Mouse (Mus musculus) embryonic facial prominence, embryonic 11.5 days (tissue): Measurements from ENCODE around the gene Pink1. TPM values are rescaled to one million over a fixed set of nuclear protein-coding genes. Genes with fewer than 3 reads are reported as not detected.

Experiments used
- ATAC-seq: fragments of 200-750 bp; cut with Nextera tagmentation; replicated peaks from 2 replicates; pipeline ENCODE4 v1.8.0; 2017; ENCODE audit warnings: low read depth; ENCODE audit not compliant: insufficient number of reproducible peaks, low FRiP score, low TSS enrichment
- DNase-seq: peaks from one replicate; pipeline ENCODE4 v3.0.0-alpha.2; 2015; ENCODE audit warnings: low spot score
- H3K27ac ChIP-seq: fragments of 300-500 bp; sonication (generic); replicated peaks from 2 replicates; pipeline ENCODE4 v1.5.1; 2014; ENCODE audit warnings: mild to moderate bottlenecking, low read depth, low read length, control low read depth
- H3K27me3 ChIP-seq: fragments of 300-500 bp; sonication (generic); 2 replicates; pipeline ENCODE4 v1.6.1; 2014; ENCODE audit warnings: mild to moderate bottlenecking, low read length, moderate library complexity, mixed read lengths; ENCODE audit not compliant: control insufficient read depth, insufficient read depth
- H3K36me3 ChIP-seq: fragments of 300-500 bp; sonication (generic); replicated peaks from 2 replicates; pipeline ENCODE4 v1.6.1; 2014; ENCODE audit warnings: low read depth, mild to moderate bottlenecking, low read length, moderate library complexity, mixed read lengths; ENCODE audit not compliant: control insufficient read depth, insufficient read depth
- H3K4me1 ChIP-seq: fragments of 300-500 bp; sonication (generic); 2 replicates; pipeline ENCODE4 v1.6.1; 2014; ENCODE audit warnings: low read length, mixed read lengths; ENCODE audit not compliant: control insufficient read depth, insufficient read depth
- H3K4me2 ChIP-seq: fragments of 300-500 bp; sonication (generic); 2 replicates; pipeline ENCODE4 v1.6.1; 2014; ENCODE audit warnings: low read depth, mild to moderate bottlenecking, control low read depth, low read length, moderate library complexity
- H3K4me3 ChIP-seq: fragments of 300-500 bp; sonication (generic); 2 replicates; pipeline ENCODE4 v1.5.1; 2014; ENCODE audit warnings: low read depth, low read length, control low read depth
- H3K9ac ChIP-seq: fragments of 300-500 bp; sonication (generic); replicated peaks from 2 replicates; pipeline ENCODE4 v1.6.1; 2014; ENCODE audit warnings: mild to moderate bottlenecking, control low read depth, low read length
- H3K9me3 ChIP-seq: fragments of 300-500 bp; sonication (generic); replicated peaks from 2 replicates; pipeline ENCODE4 v1.6.1; 2016; ENCODE audit warnings: mild to moderate bottlenecking, low read length, inconsistent platforms, mixed read lengths; ENCODE audit not compliant: control insufficient read depth
- WGBS: fragments of 180-500 bp; shearing (Covaris S2); extraction: QIAGEN DNeasy Blood & Tissue Kit; methylation state at CpG from one replicate; pipeline ENCODE4 v1.1.7; 2014; 5-methylcytosine and 5-hydroxymethylcytosine counted together
- polyA plus RNA-seq: library from polyadenylated mRNA; unstranded; fragments of >200 nt; fragmentation: Nextera tagmentation; extraction: Ambion mirVana; gene quantifications from 2 replicates; pipeline ENCODE4 v1.2.1, GENCODE M21; 2014

Gene Pink1
- polyA plus RNA-seq, 1 experiment from 2014 or later, result 17.7 TPM

GRCm38 (mm10) chr4:138319508-138319907, 6.6 kb downstream of the Pink1 start:
- no peak overlapping the region for H3K4me3 ChIP-seq
- no peaks in the 10 kb centered on the region for H3K4me1 ChIP-seq
- H3K27ac ChIP-seq, result no peak overlapping the region
- no peaks in the 10 kb centered on the region; the same call in 1 of the 2 replicates for H3K36me3 ChIP-seq
- H3K9ac ChIP-seq, result no peak overlapping the region
- 40% methylated on average over 10 of the region's 10 CpGs for WGBS
- no peaks in the 10 kb centered on the region for H3K9me3 ChIP-seq
- ATAC-seq (no peak), DNase-seq (peak; percentile 86)
- H3K27me3 ChIP-seq, result no peaks in the 10 kb centered on the region
- H3K4me2 ChIP-seq, result no peak overlapping the region

DNA sequence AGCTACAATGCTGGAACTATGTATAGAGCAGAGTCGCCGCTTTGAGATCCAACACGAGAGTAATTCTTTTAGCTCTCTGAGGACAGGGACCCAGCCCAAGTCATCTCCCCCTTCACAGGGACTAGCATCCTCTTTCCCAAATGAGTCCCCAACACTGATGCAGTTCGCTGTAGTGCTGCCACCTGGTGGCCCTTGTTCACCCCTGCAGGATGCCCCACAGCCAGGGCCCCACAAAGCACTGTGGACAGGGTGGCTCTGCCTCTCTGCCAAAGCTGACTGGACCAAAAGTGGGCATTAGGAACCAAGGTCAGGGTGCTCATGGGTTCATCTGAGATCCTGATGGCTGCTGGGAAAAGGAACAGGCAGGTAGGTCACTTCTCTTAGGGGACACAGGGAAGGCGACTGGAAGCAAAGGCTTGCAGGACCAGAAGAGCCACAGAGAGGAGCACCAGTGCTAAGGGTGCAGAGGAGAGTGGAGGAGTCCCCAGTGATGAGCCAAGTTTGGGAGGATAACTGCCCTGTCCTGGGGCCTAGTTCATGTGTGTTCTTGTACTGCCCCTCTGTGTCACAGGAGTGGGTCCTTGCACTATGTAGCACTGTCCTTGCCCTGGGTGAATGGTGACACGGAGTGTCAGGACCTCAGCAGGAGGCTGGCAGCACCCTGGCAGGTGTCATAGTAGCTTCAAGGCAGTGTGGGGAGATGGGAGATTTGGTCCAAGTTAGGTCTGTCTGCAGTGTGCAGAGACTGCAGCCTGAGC, 7.4 kb downstream of the Pink1 start:
- H3K36me3 ChIP-seq, result no peaks in the 10 kb centered on the region; the same call in 1 of the 2 replicates
- no peak overlapping the region for H3K9ac ChIP-seq
- ATAC-seq (peak; percentile 51; the same call in 1 of the 2 replicates), DNase-seq (peak; percentile 73)
- no peak overlapping the region for H3K27ac ChIP-seq
- WGBS, result 50% methylated on average over 6 of the region's 6 CpGs
- no peak overlapping the region for H3K4me2 ChIP-seq
- H3K27me3 ChIP-seq, result no peaks in the 10 kb centered on the region
- H3K9me3 ChIP-seq, result no peaks in the 10 kb centered on the region
- H3K4me3 ChIP-seq, result no peak overlapping the region
- no peaks in the 10 kb centered on the region for H3K4me1 ChIP-seq

DNA sequence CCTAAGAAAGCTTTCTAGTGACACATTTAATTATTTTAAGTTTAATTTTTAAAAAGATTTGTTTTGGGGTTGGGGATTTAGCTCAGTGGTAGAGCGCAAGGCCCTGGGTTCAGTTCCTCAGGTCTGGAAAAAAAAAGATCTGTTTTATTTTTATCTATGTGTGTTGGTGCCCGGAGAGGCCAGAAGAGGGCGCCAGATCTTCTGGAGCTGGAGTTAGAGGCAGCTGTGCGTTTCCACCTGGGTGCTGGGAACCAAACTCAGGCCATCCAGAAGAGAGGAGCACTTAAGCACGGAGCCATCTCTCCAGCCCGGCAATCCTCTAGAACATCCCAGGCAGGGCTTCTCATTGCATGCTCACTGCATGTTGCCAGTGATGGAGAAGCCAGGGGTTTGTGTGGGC, 9.7 kb downstream of the Pink1 start:
- DNase-seq (no peak), ATAC-seq (no peak)
- Histone ChIP-seq H3K9ac (no peak overlapping the region), H3K27ac (no peak overlapping the region), H3K4me1 (no peaks in the 10 kb centered on the region), H3K27me3 (no peaks in the 10 kb centered on the region), H3K4me2 (no peak overlapping the region), H3K9me3 (no peaks in the 10 kb centered on the region), H3K4me3 (no peak overlapping the region), H3K36me3 (no peaks in the 10 kb centered on the region; the same call in 1 of the 2 replicates)
- 86% methylated on average over 6 of the region's 6 CpGs for WGBS

DNA sequence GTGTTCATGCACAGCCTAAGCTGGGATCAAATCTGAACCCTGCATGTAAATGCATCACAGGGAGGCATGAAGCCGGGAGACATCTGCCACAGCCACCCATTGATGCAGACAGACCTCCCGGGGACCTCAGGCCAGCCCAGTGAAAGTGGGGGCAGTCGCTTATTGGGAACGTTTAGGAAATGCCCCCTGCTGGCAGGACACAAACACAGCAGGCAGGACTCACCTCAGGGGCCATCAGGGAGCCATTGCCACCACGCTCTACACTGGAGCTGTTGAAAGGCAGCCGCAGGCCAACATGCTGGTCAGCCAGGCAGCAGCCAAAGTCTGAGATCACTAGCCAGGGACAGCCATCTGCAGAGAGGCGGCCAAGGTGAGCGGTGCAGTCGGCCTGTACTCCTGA, 10.3 kb downstream of the Pink1 start:
- Histone ChIP-seq H3K4me1 (no peaks in the 10 kb centered on the region), H3K36me3 (peaks cover 3% of the 10 kb centered on the region), H3K4me3 (no peak overlapping the region), H3K27me3 (no peaks in the 10 kb centered on the region), H3K4me2 (no peak overlapping the region), H3K9me3 (no peaks in the 10 kb centered on the region), H3K9ac (no peak overlapping the region), H3K27ac (no peak overlapping the region)
- DNase-seq (peak; percentile 28), ATAC-seq (no peak)
- 67% methylated on average over 9 of the region's 9 CpGs for WGBS

GRCm38 (mm10) chr4:138313795-138314194, 12.3 kb downstream of the Pink1 start:
- Histone ChIP-seq H3K9me3 (no peaks in the 10 kb centered on the region), H3K9ac (no peak overlapping the region), H3K4me2 (no peak overlapping the region), H3K36me3 (peaks cover 7% of the 10 kb centered on the region), H3K4me1 (no peaks in the 10 kb centered on the region), H3K27me3 (no peaks in the 10 kb centered on the region), H3K27ac (no peak overlapping the region), H3K4me3 (no peak overlapping the region)
- no peak for ATAC-seq
- WGBS, result 86% methylated on average over 4 of the region's 4 CpGs
- no peak for DNase-seq

DNA sequence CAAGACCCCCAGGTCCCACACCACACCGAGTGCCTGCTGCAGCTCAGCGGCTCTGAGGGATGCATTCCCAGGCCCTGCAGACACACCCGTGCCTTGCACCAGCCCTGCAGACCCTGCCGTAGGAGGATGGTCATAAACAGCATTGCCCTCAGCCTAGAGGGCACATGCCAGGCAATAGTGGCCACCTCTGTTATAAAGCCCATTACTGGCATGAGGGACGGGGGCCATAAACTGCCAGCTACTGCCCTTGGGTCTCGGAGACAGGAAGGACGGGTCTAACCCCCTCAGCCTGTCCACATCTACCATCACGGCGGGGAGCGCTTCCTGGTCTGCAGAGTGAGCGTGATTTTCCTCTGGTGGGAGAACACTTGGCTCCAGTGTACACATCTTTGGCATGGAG, 13.1 kb downstream of the Pink1 start:
- Histone ChIP-seq H3K4me1 (no peaks in the 10 kb centered on the region), H3K27ac (no peak overlapping the region), H3K9me3 (no peaks in the 10 kb centered on the region), H3K4me2 (no peak overlapping the region), H3K27me3 (no peaks in the 10 kb centered on the region), H3K36me3 (peaks cover 7% of the 10 kb centered on the region), H3K4me3 (no peak overlapping the region), H3K9ac (no peak overlapping the region)
- DNase-seq, result no peak
- ATAC-seq, result no peak
- 95% methylated on average over 11 of the region's 11 CpGs for WGBS

GRCm38 (mm10) chr4:138312105-138312504, 14.0 kb downstream of the Pink1 start:
- 86% methylated on average over 3 of the region's 3 CpGs for WGBS
- Histone ChIP-seq H3K27ac (no peak overlapping the region), H3K4me3 (no peak overlapping the region), H3K4me1 (no peaks in the 10 kb centered on the region), H3K4me2 (no peak overlapping the region), H3K9ac (no peak overlapping the region), H3K36me3 (peaks cover 7% of the 10 kb centered on the region), H3K9me3 (no peaks in the 10 kb centered on the region), H3K27me3 (no peaks in the 10 kb centered on the region)
- ATAC-seq, result no peak
- DNase-seq, result no peak

DNA sequence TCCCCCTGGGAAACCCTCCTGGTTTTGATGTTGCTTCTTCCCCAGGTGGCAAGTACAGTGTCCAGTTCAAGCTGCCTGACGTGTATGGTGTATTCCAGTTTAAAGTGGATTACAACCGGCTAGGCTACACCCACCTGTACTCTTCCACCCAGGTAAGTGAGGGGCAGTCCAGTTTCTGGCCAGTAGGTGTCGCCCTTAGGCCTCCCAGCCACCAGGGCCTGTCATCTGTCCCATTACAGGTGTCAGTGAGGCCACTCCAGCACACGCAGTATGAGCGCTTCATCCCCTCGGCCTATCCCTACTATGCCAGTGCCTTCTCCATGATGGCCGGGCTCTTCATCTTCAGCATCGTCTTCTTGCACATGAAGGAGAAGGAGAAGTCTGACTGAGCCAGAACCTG, 14.5 kb downstream of the Pink1 start:
- Histone ChIP-seq H3K9ac (no peak overlapping the region), H3K4me2 (no peak overlapping the region), H3K4me1 (no peaks in the 10 kb centered on the region), H3K9me3 (no peaks in the 10 kb centered on the region), H3K27ac (no peak overlapping the region), H3K4me3 (no peak overlapping the region), H3K27me3 (no peaks in the 10 kb centered on the region), H3K36me3 (peaks cover 7% of the 10 kb centered on the region)
- ATAC-seq, result peak; percentile 24; the same call in 1 of the 2 replicates
- WGBS, result 66% methylated on average over 8 of the region's 8 CpGs
- DNase-seq, result peak; percentile 55
